Mouse (Mus musculus) cerebellum, postnatal 36 days (tissue): ENCODE measurements around the gene Bcam.
"Not testable (repeated sequence)": the region's sequence is repeated elsewhere in the genome, so short reads cannot be mapped to it uniquely, and the experiment has no call there.

ENCODE experiments used
- DNase-seq, 2 experiments: peaks; one replicate each; pipeline ENCODE4 v3.0.0; 2021 to 2022; ENCODE audit warnings: mixed read lengths in 2 of 2

The Bcam gene

GRCm38 (mm10) chr7:19770984-19771391 is at the start of gene Bcam:
TSS of gene Bcam (minus strand) at chr7:19771016.
- no peak for DNase-seq

DNA sequence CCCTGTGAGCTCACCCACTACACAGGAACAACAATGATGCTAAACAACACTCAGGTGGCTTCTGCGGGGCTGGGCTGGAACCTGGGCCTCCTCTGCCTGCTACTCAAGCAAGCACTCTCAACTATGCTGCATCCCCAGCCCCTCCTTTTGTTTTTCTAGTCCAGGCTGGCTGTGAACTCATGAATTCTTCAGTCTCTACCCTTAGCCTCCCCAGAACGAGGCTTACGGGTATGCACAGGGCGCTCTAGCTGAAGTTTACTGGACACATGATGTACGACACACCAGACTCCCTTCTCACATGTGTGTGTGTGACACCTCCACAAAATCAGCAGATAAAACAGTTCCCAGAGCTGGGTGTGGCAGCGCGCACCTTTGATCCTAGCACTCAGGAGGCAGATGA is 48.1 kb upstream of the Bcam start:
- no peak for DNase-seq

DNA sequence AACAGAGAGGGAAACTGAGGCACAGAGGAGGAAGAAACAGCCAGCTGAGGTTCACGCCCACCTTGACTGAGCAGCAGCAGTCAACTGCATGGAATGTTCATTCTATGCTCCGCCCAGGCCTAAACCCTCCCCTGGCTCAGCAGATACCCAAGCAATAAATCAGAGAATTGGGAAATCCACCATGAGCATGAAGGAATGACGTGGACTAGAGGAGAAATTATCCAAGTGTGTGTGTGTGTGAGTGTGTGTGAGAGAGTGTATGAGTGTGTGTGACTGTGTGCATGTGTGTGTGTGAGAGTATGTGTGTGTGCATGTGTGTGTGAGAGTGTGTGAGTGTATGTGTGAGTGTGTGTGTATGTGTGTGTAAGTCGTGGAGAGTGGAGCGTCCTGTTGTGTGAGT is 47.6 kb upstream of the Bcam start:
- DNase-seq: no peak

- DNase-seq: no peak
Observed at GRCm38 (mm10) chr7:19817382-19818105, 46.7 kb upstream of the Bcam start.

DNA sequence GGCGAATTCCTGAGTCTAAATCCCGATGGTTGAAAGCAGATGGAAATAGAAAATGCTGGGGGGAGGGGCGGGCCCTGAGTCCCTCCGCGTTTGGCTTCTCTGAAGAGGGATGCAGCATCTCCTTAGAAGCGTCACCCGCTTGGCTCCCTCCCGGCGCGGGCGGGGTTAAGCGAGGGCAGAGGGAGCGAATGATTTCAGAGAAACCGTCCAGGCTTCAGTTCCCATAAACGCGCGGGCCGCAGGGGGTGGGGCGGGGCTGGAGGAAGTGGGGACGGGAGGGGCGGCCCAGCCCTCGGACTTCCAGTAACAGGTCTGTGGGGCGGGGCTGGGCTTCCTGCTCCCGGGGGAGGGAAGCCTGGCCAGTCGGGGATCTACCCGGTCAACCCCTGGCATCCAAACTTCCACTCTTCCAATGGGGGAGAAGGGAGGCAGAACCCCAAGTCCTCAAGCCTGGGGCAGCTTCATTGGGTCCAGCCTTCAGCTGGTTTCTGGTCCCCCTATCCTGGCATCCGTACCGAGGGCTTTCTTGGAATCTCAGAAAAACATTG is 45.5 kb upstream of the Bcam start:
- peak; percentile 13 to 42 for DNase-seq

DNA sequence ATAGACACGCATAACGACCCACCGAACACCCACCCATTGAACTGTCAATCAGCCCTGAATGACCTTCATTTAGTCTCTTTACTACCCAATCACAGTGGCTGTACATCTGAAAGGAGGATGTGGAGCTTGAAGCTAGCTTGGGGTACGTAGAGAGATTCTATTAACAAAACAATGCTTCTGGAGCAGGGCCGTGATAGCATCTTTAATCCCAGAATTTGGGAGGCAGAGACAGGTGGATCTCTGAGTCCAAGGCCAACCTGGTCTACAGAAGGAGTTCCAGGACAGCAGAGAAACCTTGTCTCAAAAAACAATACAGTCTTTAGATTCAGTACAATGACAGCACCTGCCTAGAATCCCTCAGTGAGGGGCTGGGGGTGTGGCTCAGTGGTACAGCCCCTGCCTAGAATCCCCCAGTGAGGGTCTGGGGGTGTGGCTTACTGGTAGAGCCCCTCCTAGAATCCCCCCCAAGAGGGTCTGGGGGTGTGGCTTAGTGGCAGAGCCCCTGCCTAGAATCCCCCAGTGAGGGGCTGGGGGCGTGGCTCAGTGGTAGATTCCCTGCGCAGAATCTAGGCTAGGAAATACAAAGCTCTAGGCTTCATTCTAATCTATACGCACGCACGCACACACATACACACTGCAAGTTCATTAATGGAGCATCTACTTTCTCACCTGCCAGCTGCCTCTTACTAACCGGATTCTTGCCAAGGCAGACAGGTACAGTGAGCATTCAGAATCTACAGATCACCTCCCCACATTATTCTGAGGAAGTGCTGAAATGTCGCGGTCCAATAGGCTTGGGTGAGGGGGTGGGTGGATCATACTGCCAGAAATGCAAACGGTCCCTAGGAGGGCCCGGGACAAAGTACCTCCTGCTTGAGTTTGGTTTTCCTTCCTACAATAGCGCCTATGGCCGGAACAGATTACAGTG is 44.7 kb upstream of the Bcam start:
- no peak for DNase-seq

- DNase-seq: no peak
Observed at GRCm38 (mm10) chr7:19813579-19814122, 42.8 kb upstream of the Bcam start.

DNA sequence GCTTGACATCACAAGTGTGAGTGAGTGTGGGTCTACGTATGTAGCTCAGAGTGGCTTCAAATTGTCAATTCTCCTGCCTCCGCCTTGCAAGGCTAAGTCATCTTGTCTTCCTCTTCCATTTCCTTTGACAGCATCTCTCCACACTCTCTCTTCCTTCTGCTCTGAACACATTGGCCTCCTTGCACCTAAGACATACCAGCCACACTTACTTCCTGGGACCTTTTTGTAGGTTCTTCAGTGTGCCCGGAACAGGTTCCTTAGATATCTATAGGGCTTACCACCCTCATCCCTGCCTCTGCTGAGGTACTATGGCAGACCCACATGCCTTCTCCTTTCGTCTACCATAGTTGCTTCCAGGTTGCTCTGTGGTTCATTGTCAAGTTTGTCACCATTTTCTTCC is 42.3 kb upstream of the Bcam start:
- no peak for DNase-seq

DNA sequence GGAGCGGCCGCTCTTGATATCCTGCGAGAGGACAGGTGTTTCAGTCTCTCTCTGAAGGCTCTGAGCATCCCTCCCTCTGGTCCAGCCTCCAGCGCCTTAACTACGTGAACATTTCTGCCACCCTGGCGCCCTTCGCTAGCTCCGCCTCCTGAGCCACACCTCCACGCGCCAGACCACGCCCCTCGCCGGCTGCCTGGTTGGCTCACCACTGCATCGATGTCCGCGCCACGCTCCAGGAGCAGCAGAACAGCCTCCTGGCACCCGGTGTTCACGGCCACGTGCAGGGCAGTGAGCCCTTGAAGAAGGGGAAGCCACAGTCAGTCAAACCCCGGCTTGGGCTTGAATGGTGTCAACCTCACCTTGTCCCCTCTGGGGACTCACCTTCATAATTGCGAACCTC is 40.3 kb upstream of the Bcam start:
- DNase-seq: peak in 1 of 2 experiments; percentile 30

- DNase-seq: no peak
Observed at GRCm38 (mm10) chr7:19809369-19809768, 38.6 kb upstream of the Bcam start.

- no peak for DNase-seq
Observed at GRCm38 (mm10) chr7:19806356-19806969, 35.6 kb upstream of the Bcam start.

- peak; percentile 58 to 66 for DNase-seq
Observed at GRCm38 (mm10) chr7:19802995-19803394, 32.2 kb upstream of the Bcam start.

- peak in 1 of 2 experiments; percentile 17 for DNase-seq
Observed at GRCm38 (mm10) chr7:19800764-19801163, 29.9 kb upstream of the Bcam start.

- DNase-seq: peak; percentile 49 to 61
Observed at GRCm38 (mm10) chr7:19796697-19797588, 26.1 kb upstream of the Bcam start, which contains the start of gene Cblc. TSS of gene Cblc (minus strand) at chr7:19796809.

- DNase-seq: no peak
Observed at GRCm38 (mm10) chr7:19796254-19796653, 25.4 kb upstream of the Bcam start.

DNA sequence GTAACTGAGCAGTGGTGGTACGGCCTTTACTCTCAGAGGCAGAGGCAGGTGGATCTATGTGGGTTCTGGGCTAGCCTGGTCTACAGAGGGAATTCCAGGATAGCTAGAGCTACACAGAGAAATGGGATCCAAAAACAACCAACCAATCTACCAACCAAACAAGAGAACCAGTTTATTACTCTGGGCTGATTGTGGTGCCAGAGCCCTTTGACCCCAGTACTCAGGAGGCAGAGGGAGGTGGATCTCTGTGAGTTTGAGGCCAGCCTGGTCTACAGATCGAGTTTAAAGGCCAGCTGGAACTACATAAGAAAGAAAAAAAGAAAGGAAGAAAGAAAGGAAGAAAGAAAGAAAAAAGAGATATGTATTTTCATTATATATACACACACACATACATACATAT is 24.4 kb upstream of the Bcam start:
- DNase-seq: no peak

GRCm38 (mm10) chr7:19792701-19793630 is 22.1 kb upstream of the Bcam start:
- DNase-seq: no peak

- not testable (repeated sequence) for DNase-seq
Observed at GRCm38 (mm10) chr7:19791504-19791903, 20.7 kb upstream of the Bcam start.

DNA sequence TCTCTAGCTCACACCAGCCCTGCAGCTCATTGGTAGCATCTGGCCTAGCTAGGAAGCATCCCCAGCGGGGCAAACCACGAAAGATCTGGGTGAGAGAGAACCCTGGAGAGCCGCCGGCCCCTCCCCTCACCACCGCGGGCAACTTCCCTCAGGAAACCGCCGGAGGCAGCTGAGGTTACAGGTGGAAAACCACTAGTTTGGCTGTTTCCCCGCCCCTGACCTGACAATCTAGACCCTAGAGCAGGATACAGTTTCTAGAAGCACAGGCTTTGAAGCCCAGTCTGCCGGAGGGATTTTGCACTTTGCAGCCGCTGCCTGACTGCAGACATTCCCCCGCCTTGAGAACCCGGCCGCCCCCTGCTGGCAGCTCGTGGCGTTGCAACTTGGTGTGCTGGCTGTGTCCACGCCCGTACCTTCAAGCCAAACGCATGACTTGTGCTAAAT is 19.1 kb upstream of the Bcam start:
- peak; percentile 84 to 87 for DNase-seq

GRCm38 (mm10) chr7:19785874-19786458 is 15.2 kb upstream of the Bcam start:
- no peak for DNase-seq
